Mouse (Mus musculus): ENCODE measurements around the gene Kdelc2.

Kdelc2 gene

GRCm38 (mm10) chr9:53384873-53385272 lies 1.0 kb downstream of the Kdelc2 start:
- no peak for DNase-seq (ENCODE audit: low spot score in 2 of 2)

DNA sequence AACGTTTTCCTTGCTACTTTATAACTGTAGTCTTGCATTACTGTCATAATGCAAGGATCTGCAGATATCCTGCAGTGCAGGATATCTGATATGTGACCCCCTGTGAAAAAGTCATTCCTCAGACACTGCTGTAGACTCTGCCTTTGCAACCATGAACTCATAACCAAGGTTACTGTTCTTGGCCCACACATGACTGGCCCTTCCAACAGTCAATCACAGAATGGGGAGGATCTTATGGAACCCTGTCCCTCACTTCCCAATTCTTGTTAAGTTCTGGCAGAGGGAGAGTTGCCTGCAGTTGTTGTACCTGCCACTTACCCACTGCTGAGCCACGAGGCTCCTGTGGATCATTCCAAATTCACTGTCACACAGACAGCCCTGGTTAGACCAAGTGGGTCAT lies 3.6 kb downstream of the Kdelc2 start:
- DNase-seq (ENCODE audit: low spot score in 2 of 2): no peak

DNA sequence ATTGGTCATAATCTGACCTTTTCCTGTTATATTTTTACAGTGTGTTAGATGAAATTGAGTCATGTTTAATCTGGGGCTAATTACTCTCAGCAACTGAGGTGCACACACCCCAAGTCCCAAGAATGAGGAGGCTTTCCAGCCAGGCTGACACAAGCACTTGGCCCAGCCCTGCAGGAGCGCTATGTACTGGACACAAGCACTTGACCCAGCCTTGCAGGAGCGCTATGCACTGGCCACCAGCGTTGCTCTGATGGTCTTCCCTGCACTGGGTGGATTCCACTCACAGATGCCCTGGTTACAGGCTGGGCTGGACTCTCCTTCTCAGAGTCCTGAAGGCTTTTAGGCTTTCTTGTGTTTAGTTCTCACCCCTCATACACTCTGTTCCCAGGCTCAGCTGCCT lies 5.3 kb downstream of the Kdelc2 start:
- DNase-seq (ENCODE audit: low spot score in 2 of 2): no peak

DNA sequence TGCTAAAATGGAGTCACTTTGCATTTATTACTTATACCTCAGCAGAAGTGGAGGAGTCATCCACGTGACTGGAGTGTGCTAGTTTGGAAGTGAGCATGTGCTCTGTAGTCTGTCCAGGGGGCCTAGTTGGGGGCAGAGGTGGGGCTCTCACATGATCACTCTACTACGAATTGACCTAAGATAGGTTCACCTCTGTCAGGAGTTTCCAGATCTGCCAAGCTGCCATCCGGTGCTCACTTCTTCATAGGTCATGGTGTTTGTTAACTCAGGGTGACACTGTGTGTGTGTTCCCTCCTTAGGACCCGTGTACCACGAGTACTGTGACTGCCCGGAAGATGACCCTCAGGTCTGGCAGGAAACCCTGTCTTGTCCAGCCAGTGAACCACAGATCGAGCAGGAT lies 6.3 kb downstream of the Kdelc2 start:
- no peak for DNase-seq (ENCODE audit: low spot score in 2 of 2)

DNA sequence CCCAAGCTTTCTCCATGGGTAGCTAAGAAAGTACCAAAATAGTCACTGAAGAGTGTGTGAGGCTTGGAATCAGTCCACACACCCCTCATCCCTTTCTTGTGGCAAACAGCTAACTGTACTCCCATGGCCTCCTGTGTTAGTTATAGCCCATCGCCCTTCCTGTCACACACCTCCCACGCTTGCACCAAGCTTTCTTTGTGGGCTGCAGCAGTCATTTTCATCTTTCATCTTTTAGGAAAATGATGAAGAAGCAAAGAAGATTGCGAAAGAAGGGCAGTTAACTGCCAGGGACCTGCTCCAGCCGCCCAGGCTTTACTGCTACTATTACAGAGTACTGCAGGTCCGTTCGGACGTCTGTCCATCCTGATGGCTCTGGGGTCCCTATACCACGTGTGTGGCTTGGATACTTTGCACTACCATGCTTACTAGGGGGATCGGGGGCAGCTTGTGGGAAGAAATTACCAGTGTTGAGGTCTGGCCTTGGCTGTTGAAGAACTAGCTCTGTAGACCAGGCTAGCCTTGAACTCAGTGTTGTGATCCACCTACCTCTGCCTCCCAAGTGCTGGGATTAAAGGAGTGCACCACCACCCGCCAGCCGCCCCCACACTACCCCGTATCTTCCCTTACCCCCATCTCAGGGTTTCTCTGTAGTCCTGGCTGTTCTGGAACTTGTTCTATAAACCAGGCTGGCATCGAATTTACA lies 14.0 kb downstream of the Kdelc2 start:
- no peak for DNase-seq (ENCODE audit: low spot score in 2 of 2)

GRCm38 (mm10) chr9:53398388-53398700 lies 14.5 kb downstream of the Kdelc2 start:
- DNase-seq (ENCODE audit: low spot score in 2 of 2): no peak

GRCm38 (mm10) chr9:53399537-53399936 lies 15.7 kb downstream of the Kdelc2 start:
- no peak for DNase-seq (ENCODE audit: low spot score in 2 of 2)

DNA sequence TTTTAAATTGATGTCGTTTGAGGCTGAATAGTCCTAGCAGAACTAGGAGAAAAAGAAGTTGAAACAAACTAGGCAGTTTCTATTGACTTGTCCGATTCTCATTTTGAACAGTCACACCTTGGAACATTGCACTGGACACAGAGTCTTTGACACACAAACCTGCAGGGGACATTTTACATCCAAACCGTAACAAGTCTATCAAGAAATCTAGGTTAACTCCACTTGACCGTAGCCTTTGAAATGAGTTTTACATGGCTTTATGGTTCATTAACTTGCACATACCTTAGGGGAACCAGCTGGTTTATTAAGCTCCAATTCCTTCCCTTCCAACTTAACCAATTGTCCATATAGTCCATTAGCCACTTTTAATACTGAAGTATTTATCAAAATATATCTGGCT lies 16.9 kb downstream of the Kdelc2 start:
- DNase-seq (ENCODE audit: low spot score in 2 of 2): no peak

DNA sequence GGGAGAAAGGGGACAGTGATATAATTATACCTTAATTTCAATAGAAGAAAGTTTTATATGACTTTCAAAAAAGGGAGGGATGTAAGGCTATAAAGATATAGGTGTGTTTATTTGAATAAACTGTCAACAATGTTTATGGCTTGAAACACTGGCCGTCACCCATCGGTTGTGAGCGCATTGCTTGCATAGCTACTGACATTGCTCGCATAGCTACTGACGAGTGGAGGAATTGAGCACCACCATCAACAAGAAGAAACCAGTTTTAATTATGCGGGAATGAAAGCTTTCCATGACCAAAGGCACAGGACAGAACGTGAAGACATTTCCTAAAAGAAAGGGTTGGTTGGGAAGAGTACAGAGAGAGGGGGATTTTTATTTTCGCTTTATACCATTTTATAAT lies 17.3 kb downstream of the Kdelc2 start:
- DNase-seq (ENCODE audit: low spot score in 2 of 2): no peak

DNA sequence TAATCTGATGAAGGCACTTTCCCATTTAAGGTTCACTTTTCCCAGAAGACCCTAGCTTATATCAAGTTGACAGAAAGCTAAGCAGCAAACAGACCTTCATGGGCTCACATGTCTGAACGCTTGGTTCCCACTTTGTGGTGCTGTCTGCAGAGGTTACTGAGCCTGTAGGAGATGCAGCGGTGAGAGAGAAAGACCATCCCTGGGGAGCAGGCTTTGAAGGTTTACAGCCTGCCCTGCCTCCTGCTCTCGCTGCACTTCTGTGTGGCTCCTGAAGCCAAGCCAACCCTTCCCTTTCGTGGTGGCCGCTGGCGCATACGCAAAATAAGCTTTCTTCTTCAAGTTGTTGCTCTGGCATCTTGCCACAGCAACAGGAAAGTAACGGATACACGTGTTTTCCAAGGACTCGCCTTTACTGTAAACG lies 18.5 kb downstream of the Kdelc2 start, which contains the start of gene 4930550C14Rik:
Gene 4930550C14Rik, plus strand, starts transcription at position 35 of the 421 bp plus-strand sequence.
- no peak for DNase-seq (ENCODE audit: low spot score in 2 of 2)

DNA sequence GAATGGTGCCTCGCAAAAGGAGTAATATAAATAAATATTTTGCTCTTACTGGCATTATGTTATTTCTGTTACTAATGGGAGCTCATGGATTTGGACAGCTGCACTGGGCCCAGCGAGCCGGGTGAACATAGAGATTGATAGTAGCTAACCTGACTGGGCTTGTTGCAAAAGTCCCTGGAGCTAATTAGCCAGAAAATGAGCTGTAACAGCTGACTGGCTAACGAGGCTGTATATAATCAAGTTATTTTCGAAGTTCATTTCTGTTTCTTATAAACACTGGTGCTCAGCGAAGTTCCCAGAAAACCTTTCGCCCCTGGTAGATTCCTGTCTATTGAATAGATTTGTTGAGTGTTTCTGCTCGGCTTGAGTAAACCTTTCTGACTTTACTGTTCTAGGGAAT lies 19.2 kb downstream of the Kdelc2 start:
- no peak for DNase-seq (ENCODE audit: low spot score in 2 of 2)

DNA sequence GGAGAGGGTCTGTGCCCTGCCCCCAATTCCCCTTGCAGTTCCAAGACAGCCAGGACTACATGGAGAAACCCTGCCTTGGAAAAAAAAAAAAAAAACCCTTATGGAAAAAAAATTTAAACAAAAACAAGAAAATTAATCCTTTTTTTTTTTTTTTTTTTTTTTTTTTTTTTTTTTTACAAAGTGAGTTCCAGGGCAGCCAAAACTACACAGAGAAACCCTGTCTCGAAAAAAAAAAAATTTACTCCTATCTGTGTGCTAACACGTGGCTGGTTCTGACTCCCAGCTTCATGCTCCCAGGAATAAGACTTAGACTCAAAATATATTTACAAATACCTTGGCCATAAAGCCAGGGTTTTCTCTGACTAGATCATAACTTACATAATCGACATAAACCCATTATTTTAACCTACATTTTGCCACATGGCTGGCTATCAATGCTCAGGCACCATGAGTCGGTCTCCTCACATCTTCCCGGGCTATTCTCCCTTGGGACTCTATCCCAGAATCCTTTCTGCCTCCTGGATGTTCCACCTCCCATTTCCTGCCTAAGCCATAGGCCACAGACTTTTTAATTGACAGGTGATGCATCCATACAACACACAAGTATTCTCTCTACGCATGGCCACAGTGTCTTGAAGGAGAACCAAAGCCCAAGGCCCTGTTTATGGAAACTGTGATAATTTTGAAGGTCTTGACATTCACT lies 20.4 kb downstream of the Kdelc2 start:
- no peak for DNase-seq (ENCODE audit: low spot score in 2 of 2)

DNA sequence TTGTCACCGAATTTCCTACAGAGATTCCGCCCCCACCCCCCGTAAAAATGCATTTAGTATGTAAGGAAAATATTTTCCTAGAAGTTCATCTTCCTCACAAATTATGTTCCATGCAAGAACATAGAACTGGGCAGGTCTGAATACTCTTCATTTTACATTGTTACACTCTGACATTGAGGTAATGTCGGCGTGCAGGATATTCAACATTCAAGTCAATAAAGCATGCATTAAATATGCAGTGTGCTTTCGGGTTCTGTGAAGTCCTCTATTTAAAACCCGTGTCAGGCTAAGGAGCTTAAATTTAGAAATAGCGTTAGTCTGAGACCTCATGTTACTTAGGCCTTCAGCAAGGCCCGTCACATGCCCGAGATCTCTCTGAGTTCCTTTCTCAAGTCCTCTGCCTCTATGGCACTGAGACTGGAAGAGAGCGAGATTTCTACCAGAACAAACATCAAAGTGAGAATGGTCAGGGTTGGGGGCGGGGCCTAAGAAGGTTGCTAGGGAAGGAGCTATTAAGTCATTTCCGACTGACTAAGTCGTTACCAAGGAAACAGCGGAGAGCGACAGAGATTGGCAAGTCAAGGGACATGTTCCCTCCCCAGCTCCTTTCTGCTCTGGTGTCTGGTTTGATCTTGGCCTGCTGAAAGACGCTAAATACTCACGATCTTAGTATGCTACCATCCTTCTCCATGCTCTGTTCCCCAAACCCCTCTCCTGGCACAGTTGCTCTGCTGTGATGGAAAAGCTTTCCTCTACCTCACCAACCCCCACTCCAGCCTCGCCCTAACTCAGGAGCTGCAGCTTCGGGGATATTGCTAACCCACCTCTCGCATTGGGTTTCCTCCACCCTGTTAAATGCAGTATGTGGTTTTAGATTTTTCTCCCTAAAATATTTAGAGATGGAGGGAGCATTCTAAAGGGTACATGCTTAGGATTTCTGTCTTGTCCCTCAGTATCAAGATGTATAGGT lies 21.2 kb downstream of the Kdelc2 start:
- peak; percentile 47 to 60 for DNase-seq (ENCODE audit: low spot score in 2 of 2)

GRCm38 (mm10) chr9:53408548-53408947 lies 24.7 kb downstream of the Kdelc2 start:
- no peak for DNase-seq (ENCODE audit: low spot score in 2 of 2)

GRCm38 (mm10) chr9:53408953-53409361 lies 25.1 kb downstream of the Kdelc2 start:
- DNase-seq (ENCODE audit: low spot score in 2 of 2): no peak

DNA sequence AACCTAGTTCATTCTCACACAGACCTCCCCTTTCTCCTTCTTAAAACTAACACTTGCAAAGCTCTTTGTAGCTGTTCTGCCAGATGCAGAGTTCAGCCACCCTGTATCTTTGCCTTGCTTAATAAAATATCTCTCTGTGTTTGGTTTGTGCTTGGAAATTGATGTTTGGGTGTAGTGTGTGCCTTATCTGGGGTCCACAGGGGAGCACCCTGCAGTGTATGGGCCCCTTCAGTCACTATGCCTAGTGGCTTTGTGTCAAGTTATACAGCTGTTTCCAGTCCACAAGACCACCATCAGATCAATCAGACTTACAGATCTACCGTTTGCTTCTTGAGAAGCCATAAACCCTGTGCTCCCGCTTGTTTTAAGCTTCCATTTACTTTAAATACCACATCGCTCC lies 25.6 kb downstream of the Kdelc2 start:
- DNase-seq (ENCODE audit: low spot score in 2 of 2): no peak

- no peak for DNase-seq (ENCODE audit: low spot score in 2 of 2)
Measured at GRCm38 (mm10) chr9:53422133-53422896, 38.5 kb downstream of the Kdelc2 start.

DNA sequence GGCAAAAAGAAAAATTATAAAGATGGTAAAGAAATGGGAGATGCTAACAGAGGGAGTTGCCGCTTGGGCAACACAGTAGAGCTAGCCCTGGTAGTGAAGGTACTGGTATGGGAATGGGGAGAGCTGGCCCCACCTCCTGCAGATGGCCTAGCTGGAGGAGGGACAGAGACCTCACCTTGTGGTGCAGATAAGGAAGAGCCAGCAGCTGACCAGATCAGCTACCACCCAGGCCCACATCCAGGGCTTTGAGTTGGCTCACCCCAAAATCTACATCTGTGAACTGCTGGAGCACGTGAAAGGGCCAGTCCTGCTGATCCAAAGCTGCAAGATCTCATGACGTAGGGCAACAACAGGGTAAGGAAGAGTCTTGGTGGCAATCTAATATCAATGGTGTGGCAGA lies 42.9 kb downstream of the Kdelc2 start:
- DNase-seq (ENCODE audit: low spot score in 2 of 2): no peak

- no peak for DNase-seq (ENCODE audit: low spot score in 2 of 2)
Measured at GRCm38 (mm10) chr9:53427638-53428037, 43.8 kb downstream of the Kdelc2 start.

GRCm38 (mm10) chr9:53435830-53436570 lies 52.2 kb downstream of the Kdelc2 start:
- no peak for DNase-seq (ENCODE audit: low spot score in 2 of 2)

- no peak for DNase-seq (ENCODE audit: low spot score in 2 of 2)
Measured at GRCm38 (mm10) chr9:53450609-53451008, 66.8 kb downstream of the Kdelc2 start.
